Mouse (Mus musculus) intestine, embryonic 14.5 days (tissue): ENCODE measurements around the gene Rsrc1. TPM values are rescaled to one million over a fixed set of nuclear protein-coding genes. Genes with fewer than 3 reads are reported as not detected.
A peak's percentile ranks its signal among the peaks of the same experiment; 100 is the strongest.

Experiments
- ATAC-seq: fragments of 200-750 bp; cut with Nextera tagmentation; replicated peaks from 2 replicates; pipeline ENCODE4 v1.8.0; 2017; ENCODE audit warnings: low read depth, moderate number of reproducible peaks, moderate TSS enrichment, moderate library complexity; ENCODE audit not compliant: low FRiP score, low TSS enrichment
- DNase-seq: peaks from one replicate; pipeline ENCODE4 v3.0.0-alpha.2; 2018; ENCODE audit warnings: low spot score
- H3K27ac ChIP-seq: fragments of 300-500 bp; sonication (generic); 2 replicates; pipeline ENCODE4 v1.5.1; 2014; ENCODE audit warnings: low read depth, mild to moderate bottlenecking, control low read depth
- H3K27me3 ChIP-seq: fragments of 300-500 bp; sonication (generic); replicated peaks from 2 replicates; pipeline ENCODE4 v1.6.1; 2014; ENCODE audit warnings: low read length, control low read depth; ENCODE audit not compliant: control insufficient read depth, insufficient read depth
- H3K36me3 ChIP-seq: fragments of 300-500 bp; sonication (generic); 2 replicates; pipeline ENCODE4 v1.6.1; 2014; ENCODE audit warnings: low read length, control low read depth; ENCODE audit not compliant: control insufficient read depth, insufficient read depth
- H3K4me1 ChIP-seq: fragments of 300-500 bp; sonication (generic); replicated peaks from 2 replicates; pipeline ENCODE4 v1.6.1; 2014; ENCODE audit warnings: low read length, control low read depth, mixed read lengths; ENCODE audit not compliant: control insufficient read depth, insufficient read depth
- H3K4me2 ChIP-seq: fragments of 300-500 bp; sonication (generic); 2 replicates; pipeline ENCODE4 v1.6.1; 2014; ENCODE audit warnings: low read length
- H3K4me3 ChIP-seq: fragments of 300-500 bp; sonication (generic); 2 replicates; pipeline ENCODE4 v1.5.1; 2014; ENCODE audit warnings: low read depth, low read length, control low read depth, mixed read lengths
- H3K9ac ChIP-seq: fragments of 300-500 bp; sonication (generic); 2 replicates; pipeline ENCODE4 v1.6.1; 2014; ENCODE audit warnings: mild to moderate bottlenecking, low read length
- H3K9me3 ChIP-seq: fragments of 300-500 bp; sonication (generic); 2 replicates; pipeline ENCODE4 v1.6.1; 2016; ENCODE audit warnings: low read length, control low read depth; ENCODE audit not compliant: control insufficient read depth
- WGBS: fragments of 180-500 bp; shearing (Covaris S2); extraction: QIAGEN DNeasy Blood & Tissue Kit; methylation state at CpG from one replicate; pipeline ENCODE4 v1.1.7; 2014; 5-methylcytosine and 5-hydroxymethylcytosine counted together
- polyA plus RNA-seq: library from polyadenylated mRNA; unstranded; fragments of >200 nt; fragmentation: Nextera tagmentation; extraction: Ambion mirVana; gene quantifications from 2 replicates; pipeline ENCODE4 v1.2.1, GENCODE M21; 2014

The Rsrc1 gene
- polyA plus RNA-seq, 1 experiment from 2014 or later: 32.7 TPM

DNA sequence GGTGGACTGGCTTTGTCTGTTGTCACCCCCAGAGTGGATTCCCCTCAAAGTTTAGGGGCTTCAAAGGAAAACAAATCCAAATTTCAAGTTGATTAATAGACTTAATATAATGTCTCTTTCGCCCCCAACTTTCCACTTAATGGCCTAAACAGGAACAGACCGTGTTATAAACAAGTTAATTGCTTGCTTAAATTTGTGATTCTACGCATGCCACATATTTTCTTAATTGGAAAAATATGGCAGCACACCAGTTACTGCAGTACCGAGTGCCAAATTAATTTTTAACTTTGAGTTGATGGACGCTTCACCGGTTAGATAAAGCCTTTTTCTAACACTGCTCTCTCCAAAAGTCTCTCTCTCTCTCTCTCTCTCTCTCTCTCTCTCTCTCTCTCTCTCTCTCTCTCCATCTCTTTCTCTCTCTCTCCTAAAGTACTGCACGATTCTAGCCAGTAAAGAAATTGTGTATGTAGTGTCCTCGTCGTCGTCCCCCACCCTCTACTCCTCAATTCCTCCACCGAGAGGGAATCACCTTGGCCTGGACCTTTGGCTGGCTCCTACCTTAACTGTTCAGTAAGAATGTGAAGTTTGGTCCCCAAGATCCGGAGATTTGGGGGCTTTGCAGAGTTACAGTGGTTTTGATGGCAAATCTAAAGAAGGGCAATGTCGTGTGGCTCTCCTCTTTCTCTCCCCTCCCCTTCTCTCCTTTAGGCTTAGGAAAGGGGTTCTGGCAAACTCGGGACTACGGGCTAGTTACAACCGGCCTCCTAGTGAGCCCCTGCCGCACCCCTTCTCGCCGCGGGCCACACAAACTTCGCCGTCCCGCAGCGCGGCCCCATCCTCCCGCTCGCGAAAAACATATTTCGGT is 847 bp upstream of the Rsrc1 start:
- H3K4me1 ChIP-seq: peaks cover 5% of the 10 kb centered on the region; the same call in 1 of the 2 replicates
- peaks cover 95% of the 10 kb centered on the region for H3K27me3 ChIP-seq
- no peaks in the 10 kb centered on the region for H3K36me3 ChIP-seq
- H3K4me2 ChIP-seq: peak overlapping the region; percentile 77
- ATAC-seq (no peak), DNase-seq (peak; percentile 64)
- WGBS: 2% methylated on average over 29 of the region's 29 CpGs
- H3K4me3 ChIP-seq: peak overlapping the region; percentile 45
- H3K9ac ChIP-seq: no peak overlapping the region
- H3K27ac ChIP-seq: no peak overlapping the region
- H3K9me3 ChIP-seq: no peaks in the 10 kb centered on the region

DNA sequence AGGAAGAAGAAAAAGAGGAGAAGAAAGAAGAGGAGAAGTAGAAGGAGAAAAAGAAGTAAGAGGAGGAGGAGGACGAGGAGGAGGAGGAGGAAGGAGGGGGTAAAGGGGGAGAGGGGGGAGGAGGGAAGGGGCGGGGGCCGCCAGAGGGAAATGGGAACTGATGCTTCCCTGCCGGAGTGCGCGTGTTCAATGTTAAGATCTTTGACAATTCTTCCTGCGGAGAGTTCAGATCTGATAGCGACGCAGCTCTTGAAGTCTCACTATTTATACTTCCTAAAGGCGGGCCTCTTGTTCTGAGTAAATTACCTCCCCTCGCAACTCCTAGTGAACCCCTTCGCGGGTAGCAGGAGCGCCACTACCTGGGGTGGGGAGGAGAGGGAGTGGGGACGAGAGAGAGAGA is 516 bp downstream of the Rsrc1 start, which contains the start of gene Shox2:
TSS of gene Shox2 (minus strand) at position 66 of the 400 bp plus-strand sequence.
- DNase-seq (peak; percentile 66), ATAC-seq (no peak)
- 0% methylated on average over 15 of the region's 15 CpGs for WGBS
- H3K4me1 ChIP-seq: peaks cover 10% of the 10 kb centered on the region
- peaks cover 81% of the 10 kb centered on the region for H3K27me3 ChIP-seq
- no peaks in the 10 kb centered on the region for H3K9me3 ChIP-seq
- H3K4me2 ChIP-seq: peak within 1 kb of the TSS; percentile 77
- peak within 1 kb of the TSS; percentile 45 for H3K4me3 ChIP-seq
- H3K9ac ChIP-seq: no peak within 1 kb of the TSS
- no peak within 1 kb of the TSS for H3K27ac ChIP-seq
- no peaks in the 10 kb centered on the region for H3K36me3 ChIP-seq

DNA sequence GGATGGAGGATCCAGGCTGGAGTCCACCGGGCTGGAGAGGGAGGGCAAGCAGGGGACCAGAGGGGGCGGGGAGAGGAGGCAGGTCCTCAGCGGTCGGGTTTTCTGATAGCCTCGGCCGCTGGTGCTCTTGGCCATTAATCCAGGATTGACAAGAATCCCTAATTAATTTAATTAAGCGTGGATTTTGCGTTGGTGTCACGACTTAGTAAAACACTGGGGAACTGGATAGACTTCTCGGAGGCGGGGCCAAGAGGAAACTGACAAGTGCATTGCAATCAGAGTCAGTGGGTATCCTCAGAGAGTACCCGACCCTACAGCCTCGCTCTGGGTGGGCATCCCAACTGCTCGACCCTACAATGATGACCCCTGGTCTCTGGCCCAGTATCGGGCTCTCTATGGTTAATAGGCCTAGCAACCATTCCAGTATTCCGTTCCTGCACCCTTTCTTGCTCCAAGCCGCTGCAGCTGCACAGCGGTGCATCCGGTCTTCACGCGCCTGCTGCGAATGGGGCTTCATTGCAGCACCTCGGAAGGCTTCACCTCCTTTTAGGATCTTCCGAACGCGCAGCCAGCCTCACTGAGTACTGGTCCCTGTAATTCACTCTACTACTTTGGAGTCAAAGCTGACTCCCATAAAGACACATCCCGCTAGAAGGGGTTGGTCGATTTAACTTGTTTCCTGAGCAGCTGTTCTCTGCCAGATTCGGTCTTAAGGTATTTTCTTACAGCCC is 1.2 kb downstream of the Rsrc1 start:
- no peak overlapping the region for H3K9ac ChIP-seq
- no peaks in the 10 kb centered on the region for H3K36me3 ChIP-seq
- H3K4me1 ChIP-seq: peaks cover 11% of the 10 kb centered on the region
- peak overlapping the region; percentile 13; the same call in 1 of the 2 replicates for H3K4me2 ChIP-seq
- H3K4me3 ChIP-seq: no peak overlapping the region
- no peaks in the 10 kb centered on the region for H3K9me3 ChIP-seq
- under 1% methylated on average over 29 of the region's 29 CpGs for WGBS
- H3K27me3 ChIP-seq: peaks cover 75% of the 10 kb centered on the region
- ATAC-seq: no peak
- DNase-seq: peak; percentile 85
- H3K27ac ChIP-seq: no peak overlapping the region

DNA sequence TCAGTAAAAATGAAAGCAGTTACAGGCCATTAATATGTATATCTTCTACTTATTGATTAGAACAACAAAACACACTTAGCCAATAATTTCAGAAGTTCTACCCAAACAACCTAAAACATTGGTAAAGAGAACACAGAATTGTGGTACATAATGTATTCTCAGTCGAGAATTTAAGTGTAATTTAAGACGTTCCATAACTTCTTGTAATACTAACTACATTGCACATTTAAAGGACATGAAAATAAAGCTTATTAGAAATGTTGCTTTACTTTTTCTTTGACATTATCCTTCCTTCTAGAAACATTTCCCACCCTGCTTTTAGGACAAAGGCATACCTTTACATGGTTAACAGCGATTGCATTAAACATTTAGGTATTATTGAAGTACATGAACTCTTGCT is 2.3 kb downstream of the Rsrc1 start:
- H3K4me1 ChIP-seq: peaks cover 11% of the 10 kb centered on the region
- WGBS: 14% methylated on average over 3 of the region's 3 CpGs
- H3K4me3 ChIP-seq: no peak overlapping the region
- no peak overlapping the region for H3K4me2 ChIP-seq
- ATAC-seq (no peak), DNase-seq (no peak)
- no peaks in the 10 kb centered on the region for H3K36me3 ChIP-seq
- H3K9ac ChIP-seq: no peak overlapping the region
- H3K27ac ChIP-seq: no peak overlapping the region
- H3K27me3 ChIP-seq: peaks cover 63% of the 10 kb centered on the region
- H3K9me3 ChIP-seq: no peaks in the 10 kb centered on the region

DNA sequence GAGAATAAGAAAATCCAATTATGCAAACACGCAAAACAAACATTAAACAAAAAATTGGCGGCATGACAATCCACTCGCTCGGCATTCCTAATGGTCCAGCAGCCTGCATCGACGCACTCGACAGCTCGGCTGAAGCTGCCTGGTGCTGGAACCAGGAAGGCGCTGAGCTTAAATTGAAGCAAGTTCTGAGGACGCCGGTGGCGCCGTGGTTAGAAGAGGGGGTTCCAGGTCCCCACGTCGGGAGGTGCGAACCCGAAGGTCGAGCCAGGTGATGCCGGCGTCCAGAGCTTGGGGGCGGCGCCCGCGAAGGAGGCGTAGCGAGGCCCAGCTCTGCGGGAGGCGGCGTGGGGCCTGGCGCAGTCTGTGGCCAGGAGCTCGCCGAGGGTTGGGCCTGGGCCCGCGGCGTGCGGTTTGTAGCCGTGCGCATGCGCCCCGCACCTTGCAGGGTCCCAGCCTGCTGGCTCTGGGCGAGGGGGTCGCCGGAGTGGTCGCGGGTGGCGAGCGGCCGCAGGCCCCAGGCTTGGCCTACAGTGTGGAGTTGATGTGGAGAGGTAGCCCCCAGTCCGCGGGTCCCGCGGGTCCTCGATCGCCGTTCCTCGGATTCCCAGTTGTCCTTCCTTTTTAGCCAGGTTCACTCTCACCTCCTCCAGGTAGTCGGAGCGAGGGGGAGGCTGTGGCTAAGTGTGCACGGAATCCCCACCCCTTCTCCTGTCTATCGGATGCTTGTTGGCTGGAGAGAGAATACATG is 4.5 kb downstream of the Rsrc1 start:
- Histone ChIP-seq H3K4me1 (peaks cover 10% of the 10 kb centered on the region), H3K27me3 (peaks cover 41% of the 10 kb centered on the region), H3K9ac (peak overlapping the region; percentile 79), H3K4me2 (peak overlapping the region; percentile 82), H3K4me3 (peak overlapping the region; percentile 84), H3K9me3 (no peaks in the 10 kb centered on the region), H3K27ac (0 out of 2 replicates have a peak overlapping the region, but pooled peaks have one; percentile 33), H3K36me3 (no peaks in the 10 kb centered on the region)
- DNase-seq: peak; percentile 92
- peak; percentile 97 for ATAC-seq
- WGBS: under 1% methylated on average over 57 of the region's 60 CpGs

DNA sequence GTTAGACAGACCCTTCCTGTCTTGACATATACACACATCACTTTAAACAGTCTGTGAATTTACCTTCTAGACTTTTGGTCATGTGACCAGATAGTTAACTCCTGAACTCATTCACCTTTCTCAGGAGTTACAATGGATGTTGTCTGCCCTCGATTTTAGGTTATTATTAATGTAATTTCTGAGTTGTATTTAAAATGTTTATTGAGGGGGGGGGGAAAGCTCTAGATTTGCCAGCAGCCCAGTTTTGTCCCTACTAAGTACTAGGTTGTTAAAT is 5.0 kb downstream of the Rsrc1 start:
- WGBS: 11% methylated on average over 1 of the region's 1 CpGs
- Histone ChIP-seq H3K27ac (no peak overlapping the region), H3K4me1 (peaks cover 7% of the 10 kb centered on the region), H3K9ac (peak overlapping the region; percentile 79), H3K4me3 (peak overlapping the region; percentile 84), H3K9me3 (no peaks in the 10 kb centered on the region), H3K4me2 (peak overlapping the region; percentile 82), H3K36me3 (no peaks in the 10 kb centered on the region), H3K27me3 (peaks cover 36% of the 10 kb centered on the region)
- ATAC-seq (no peak), DNase-seq (no peak)

DNA sequence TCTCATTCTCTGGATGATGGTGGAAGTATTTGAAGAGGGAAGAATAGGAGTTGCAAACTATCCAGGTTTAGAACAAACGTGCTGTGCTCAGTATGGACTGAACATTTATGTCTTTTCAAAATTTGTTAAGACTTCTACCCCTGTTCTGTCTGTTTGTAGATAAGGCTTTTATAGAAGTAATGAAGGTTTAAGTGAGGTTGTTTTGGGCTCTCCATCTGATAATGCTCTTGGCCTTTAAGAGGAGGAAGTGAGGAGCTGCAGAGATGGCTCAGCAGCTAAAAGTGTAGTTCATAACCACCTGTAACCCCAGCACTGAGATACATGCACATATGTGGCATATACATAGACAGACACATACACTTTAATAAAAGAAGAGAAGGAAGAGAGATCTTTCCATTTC is 15.6 kb downstream of the Rsrc1 start:
- WGBS: 86% methylated on average over 1 of the region's 1 CpGs
- Histone ChIP-seq H3K27ac (no peak overlapping the region), H3K4me1 (no peaks in the 10 kb centered on the region), H3K9me3 (no peaks in the 10 kb centered on the region), H3K27me3 (no peaks in the 10 kb centered on the region), H3K9ac (no peak overlapping the region), H3K4me3 (no peak overlapping the region), H3K36me3 (peaks cover 27% of the 10 kb centered on the region), H3K4me2 (no peak overlapping the region)
- DNase-seq: no peak
- ATAC-seq: no peak

DNA sequence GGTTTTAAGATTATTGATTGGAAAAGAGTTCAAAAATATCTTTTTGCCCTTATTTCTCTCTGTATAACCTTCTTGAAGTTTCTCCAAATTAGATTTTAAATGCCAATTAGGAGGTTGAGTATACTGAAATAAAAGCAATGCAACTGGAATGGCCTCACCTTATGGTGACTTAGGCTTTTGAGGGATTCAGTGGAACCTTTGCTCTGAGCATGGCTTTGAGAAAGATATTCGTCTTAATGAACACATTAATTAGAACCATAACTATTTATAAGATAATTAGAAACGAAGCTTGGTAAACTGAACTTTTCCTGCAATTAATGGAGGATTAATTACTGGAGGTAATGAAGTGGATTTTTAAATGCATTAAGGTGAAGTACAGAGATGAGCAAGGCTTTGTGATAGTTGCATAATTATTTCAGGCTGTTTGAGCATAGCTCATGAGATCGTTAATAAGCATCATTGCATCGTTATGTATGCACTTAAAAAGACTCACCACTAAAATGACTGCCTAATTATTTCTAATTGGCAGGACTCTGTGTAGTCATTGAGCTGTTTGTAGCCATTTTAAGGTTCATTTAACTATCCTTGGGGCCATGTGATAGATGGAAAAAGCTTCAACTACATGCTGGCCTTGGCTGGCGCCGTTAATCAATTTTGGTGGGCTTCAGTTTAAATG is 55.3 kb downstream of the Rsrc1 start:
- Histone ChIP-seq H3K4me1 (no peaks in the 10 kb centered on the region), H3K4me2 (no peak overlapping the region), H3K4me3 (no peak overlapping the region), H3K27ac (no peak overlapping the region), H3K9me3 (no peaks in the 10 kb centered on the region), H3K9ac (no peak overlapping the region), H3K36me3 (no peaks in the 10 kb centered on the region), H3K27me3 (no peaks in the 10 kb centered on the region)
- no peak for ATAC-seq
- no peak for DNase-seq
- 92% methylated on average over 6 of the region's 6 CpGs for WGBS
